Mouse (Mus musculus): ENCODE measurements around the gene Olfr1316.

The Olfr1316 gene

DNA sequence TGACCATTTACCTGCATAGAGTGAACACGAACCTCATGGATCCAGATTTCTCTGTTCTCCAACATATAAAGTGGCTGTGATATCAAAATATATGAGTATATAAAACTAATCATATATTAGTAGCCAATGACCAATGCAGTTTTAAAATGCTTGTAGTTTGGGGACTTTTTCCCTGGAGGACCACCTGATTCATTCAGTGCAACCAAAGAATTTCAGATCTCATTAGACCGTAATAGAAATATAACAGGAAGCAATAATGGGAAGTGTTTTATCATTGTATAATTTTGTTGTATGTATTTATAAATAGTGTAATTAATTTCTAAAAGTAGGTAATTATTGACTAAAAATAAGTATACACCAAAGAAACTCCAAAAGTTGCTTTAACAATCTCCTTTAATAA is at the start of gene Olfr1316:
Olfr1316 (minus strand) TSS at position 101 of the 400 bp plus-strand sequence.
- DNase-seq (ENCODE audit: low read depth), result no peak

DNA sequence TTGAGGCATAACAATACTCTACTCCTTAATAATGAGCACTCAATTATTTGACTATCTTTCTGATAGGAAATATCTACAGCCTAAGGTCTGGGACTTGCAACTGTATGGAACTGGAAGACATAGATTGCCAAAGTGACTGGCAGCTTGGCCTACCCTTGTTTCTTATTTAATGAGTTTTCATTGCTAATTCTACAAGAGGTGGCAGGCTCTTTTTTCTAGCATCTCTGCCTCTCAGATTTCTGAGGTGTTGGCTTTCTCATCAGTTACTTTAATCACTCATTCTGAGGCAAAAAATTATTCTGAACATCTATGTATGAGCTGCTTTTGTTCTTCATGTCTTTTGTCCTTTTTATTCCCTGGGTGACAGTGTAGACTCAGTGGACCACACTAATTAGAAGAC is 19.1 kb upstream of the Olfr1316 start, which contains the start of gene Olfr1318:
Olfr1318 (plus strand) TSS at position 301 of the 400 bp plus-strand sequence.
- no peak for DNase-seq (ENCODE audit: low read depth)

DNA sequence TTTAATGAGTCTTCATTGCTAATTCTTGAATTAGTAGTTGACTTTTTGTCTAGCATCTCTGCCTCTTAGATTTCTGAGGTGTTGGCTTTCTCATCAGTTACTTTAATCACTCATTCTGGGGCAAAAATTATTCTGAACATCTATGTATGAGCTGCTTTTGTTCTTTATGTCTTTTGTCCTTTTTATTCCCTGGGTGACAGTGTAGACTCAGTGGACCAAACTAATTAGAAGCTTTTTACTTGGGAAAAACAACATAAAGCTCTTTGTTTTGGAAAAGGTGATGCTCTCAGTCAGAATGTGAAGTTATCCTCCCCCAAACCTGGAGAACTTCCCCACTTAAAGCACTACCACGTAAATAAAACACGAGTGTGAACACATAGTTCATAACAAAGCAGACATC is 5.3 kb upstream of the Olfr1316 start, which contains the start of gene Olfr1317:
Olfr1317 (plus strand) TSS at position 301 of the 400 bp plus-strand sequence.
- DNase-seq (ENCODE audit: low read depth), result no peak

DNA sequence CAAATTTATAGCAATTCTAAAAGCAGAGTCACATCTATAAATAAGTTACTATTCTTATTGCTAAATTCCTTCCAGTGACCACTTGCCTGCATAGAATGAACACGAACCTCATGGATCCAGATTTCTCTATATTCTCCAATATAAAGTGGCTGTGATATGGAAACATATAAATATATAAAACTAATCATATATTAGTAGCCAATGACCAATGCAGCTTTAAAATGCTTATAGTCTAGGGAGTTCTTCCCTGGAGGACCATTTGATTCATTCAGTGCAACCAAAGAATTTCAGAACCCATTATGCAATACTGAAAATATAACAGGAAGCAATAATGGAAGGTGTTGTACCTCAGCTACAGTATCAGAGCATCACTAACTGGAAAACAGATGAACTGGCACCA is 19.4 kb downstream of the Olfr1316 start, which contains the start of gene Olfr1315-ps1:
Olfr1315-ps1 (minus strand) TSS at position 101 of the 400 bp plus-strand sequence.
- no peak for DNase-seq (ENCODE audit: low read depth)

DNA sequence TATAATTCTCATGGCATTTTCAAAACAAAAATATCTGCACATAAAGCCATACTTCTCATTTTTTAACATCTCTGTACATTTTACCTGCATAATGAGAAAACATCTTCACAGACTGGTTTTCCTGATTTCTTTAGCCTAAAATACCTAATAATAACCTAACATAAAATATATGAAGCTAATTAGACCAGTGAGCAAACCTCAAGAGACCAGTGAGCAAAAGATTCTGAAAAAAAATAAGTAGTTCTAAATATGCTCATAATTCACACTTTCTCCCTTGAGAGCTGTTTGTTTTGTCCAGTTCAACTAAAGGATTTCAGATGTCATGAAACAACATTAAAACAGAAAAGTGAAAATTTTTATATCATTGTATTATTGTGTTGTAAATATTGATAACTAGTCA is 38.1 kb downstream of the Olfr1316 start, which contains the start of gene Olfr1314:
Olfr1314 (minus strand) TSS at position 101 of the 400 bp plus-strand sequence.
- no peak for DNase-seq (ENCODE audit: low read depth)

DNA sequence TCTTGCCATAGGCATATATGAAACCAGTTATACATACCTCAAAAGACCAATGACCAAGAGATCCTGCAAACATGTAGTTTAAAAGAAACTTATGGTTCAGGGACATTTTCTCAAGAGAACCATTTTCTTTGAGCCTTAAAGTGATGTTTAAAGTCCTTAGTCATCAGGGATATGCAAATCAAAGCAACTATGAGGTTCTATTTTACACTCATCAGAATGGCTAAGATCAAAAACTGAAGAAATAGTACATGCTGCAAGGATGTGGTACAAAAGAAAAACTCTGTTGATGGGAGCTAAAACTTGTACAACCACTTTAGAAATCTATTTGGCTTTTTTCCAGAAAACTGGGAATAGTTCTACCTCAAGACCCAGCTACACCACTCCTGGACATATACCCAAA is 57.0 kb downstream of the Olfr1316 start, which contains the start of gene Olfr1313:
Olfr1313 (minus strand) TSS at position 101 of the 400 bp plus-strand sequence.
- DNase-seq (ENCODE audit: low read depth), result no peak
